Mouse (Mus musculus) hindbrain, embryonic 10.5 days (tissue): ENCODE measurements around the gene Eogt. TPM values are rescaled to one million over a fixed set of nuclear protein-coding genes. Genes with fewer than 3 reads are reported as not detected.

Experiments used
- DNase-seq: peaks from one replicate; pipeline ENCODE4 v3.0.0-alpha.2; 2017; ENCODE audit warnings: low spot score
- H3K27ac ChIP-seq: fragments of 300-500 bp; sonication (generic); 2 replicates; pipeline ENCODE4 v1.5.1; 2016; ENCODE audit warnings: mild to moderate bottlenecking, moderate library complexity
- H3K27me3 ChIP-seq: fragments of 300-500 bp; sonication (generic); 2 replicates; pipeline ENCODE4 v1.6.1; 2016; ENCODE audit warnings: mild to moderate bottlenecking; ENCODE audit not compliant: poor library complexity, insufficient read depth, severe bottlenecking
- H3K36me3 ChIP-seq: fragments of 300-500 bp; sonication (generic); 2 replicates; pipeline ENCODE4 v1.6.1; 2016; ENCODE audit warnings: mild to moderate bottlenecking, moderate library complexity
- H3K4me1 ChIP-seq: fragments of 300-500 bp; sonication (generic); replicated peaks from 2 replicates; pipeline ENCODE4 v1.6.1; 2016; ENCODE audit warnings: mild to moderate bottlenecking
- H3K4me3 ChIP-seq: fragments of 300-500 bp; sonication (generic); 2 replicates; pipeline ENCODE4 v1.5.1; 2016; ENCODE audit warnings: mild to moderate bottlenecking, moderate library complexity
- H3K9me3 ChIP-seq: fragments of 300-500 bp; sonication (generic); 2 replicates; pipeline ENCODE4 v1.6.1; 2016; ENCODE audit warnings: mild to moderate bottlenecking, moderate library complexity
- WGBS: fragments of 180-500 bp; shearing (Covaris S2); methylation state at CpG from one replicate; pipeline ENCODE4 v1.1.7; 2016; 5-methylcytosine and 5-hydroxymethylcytosine counted together
- polyA plus RNA-seq: library from polyadenylated mRNA; unstranded; fragments of >200 nt; fragmentation: Nextera tagmentation; extraction: Ambion mirVana; gene quantifications from 2 replicates; pipeline ENCODE4 v1.2.1, GENCODE M21; 2016

Gene Eogt
- polyA plus RNA-seq, 1 experiment from 2014 or later, result 8.7 TPM

GRCm38 (mm10) chr6:97101190-97101957, 47.6 kb downstream of the Eogt start:
- H3K36me3 ChIP-seq, result no peaks in the 10 kb centered on the region
- 0 out of 2 replicates have a peak, but pooled peaks cover 3% of the 10 kb centered on the region for H3K27me3 ChIP-seq
- H3K9me3 ChIP-seq, result no peaks in the 10 kb centered on the region
- H3K27ac ChIP-seq, result peak overlapping the region; percentile 84
- H3K4me1 ChIP-seq, result peaks cover 34% of the 10 kb centered on the region
- H3K4me3 ChIP-seq, result peak overlapping the region; percentile 40
- WGBS, result 18% methylated on average over 12 of the region's 12 CpGs
- DNase-seq, result peak; percentile 33

GRCm38 (mm10) chr6:97082336-97082735, 66.6 kb downstream of the Eogt start:
- 94% methylated on average over 2 of the region's 2 CpGs for WGBS
- Histone ChIP-seq H3K9me3 (no peaks in the 10 kb centered on the region), H3K4me3 (no peak overlapping the region), H3K27me3 (no peaks in the 10 kb centered on the region), H3K27ac (no peak overlapping the region), H3K36me3 (no peaks in the 10 kb centered on the region), H3K4me1 (peaks cover 4% of the 10 kb centered on the region; the same call in 1 of the 2 replicates)
- DNase-seq, result no peak

GRCm38 (mm10) chr6:97080016-97080415, 69.0 kb downstream of the Eogt start:
- Histone ChIP-seq H3K27ac (no peak overlapping the region), H3K36me3 (no peaks in the 10 kb centered on the region), H3K9me3 (no peaks in the 10 kb centered on the region), H3K4me1 (peaks cover 4% of the 10 kb centered on the region; the same call in 1 of the 2 replicates), H3K4me3 (no peak overlapping the region), H3K27me3 (no peaks in the 10 kb centered on the region)
- 55% methylated on average over 9 of the region's 9 CpGs for WGBS
- no peak for DNase-seq

- Histone ChIP-seq H3K9me3 (no peaks in the 10 kb centered on the region), H3K4me1 (peaks cover 27% of the 10 kb centered on the region), H3K27ac (peak within 1 kb of the TSS; percentile 69; the same call in 1 of the 2 replicates), H3K27me3 (peaks cover 47% of the 10 kb centered on the region), H3K36me3 (no peaks in the 10 kb centered on the region), H3K4me3 (peak within 1 kb of the TSS; percentile 59)
- under 1% methylated on average over 30 of the region's 30 CpGs for WGBS
- peak; percentile 83 for DNase-seq
These were observed 88.8 kb downstream of the Eogt start, which contains the start of gene Fam19a4 for GRCm38 (mm10) chr6:97060074-97060681. Fam19a4 (minus strand) TSS chr6:97060413.

Other genes starting within 250 kb of the Eogt start
- 3.7 and 5.7 TPM in 2 replicates for gene Fam19a4, start 88.8 kb downstream of the Eogt start, polyA plus RNA-seq
- 20.7 and 24.4 TPM in 2 replicates for gene Tmf1, start 29.9 kb upstream of the Eogt start, polyA plus RNA-seq
- gene Uba3, start 56.5 kb upstream of the Eogt start, polyA plus RNA-seq, result 79.4 and 83.4 TPM in 2 replicates
- 42.4 and 65.4 TPM in 2 replicates for gene Arl6ip5, start 61.5 kb upstream of the Eogt start, polyA plus RNA-seq
- gene Lmod3, start 103.6 kb upstream of the Eogt start, polyA plus RNA-seq, result not detected in 2 replicates